Mouse (Mus musculus): Measurements from ENCODE around the gene Hspg2. TPM values are rescaled to one million over a fixed set of nuclear protein-coding genes. Genes with fewer than 3 reads are reported as not detected.

Hspg2 gene
- total RNA-seq, 2 experiments from 2014 or later: 524 to 560 TPM

GRCm38 (mm10) chr4:137497367-137497766 lies 28.8 kb downstream of the Hspg2 start:
- DNase-seq: peak; percentile 72 to 77
- intact Hi-C loops (cut with DNase I): loop anchor here (1.0 kb wide), 1 partner anchor 28 kb away; no protein-coding TSS in a partner anchor

DNA sequence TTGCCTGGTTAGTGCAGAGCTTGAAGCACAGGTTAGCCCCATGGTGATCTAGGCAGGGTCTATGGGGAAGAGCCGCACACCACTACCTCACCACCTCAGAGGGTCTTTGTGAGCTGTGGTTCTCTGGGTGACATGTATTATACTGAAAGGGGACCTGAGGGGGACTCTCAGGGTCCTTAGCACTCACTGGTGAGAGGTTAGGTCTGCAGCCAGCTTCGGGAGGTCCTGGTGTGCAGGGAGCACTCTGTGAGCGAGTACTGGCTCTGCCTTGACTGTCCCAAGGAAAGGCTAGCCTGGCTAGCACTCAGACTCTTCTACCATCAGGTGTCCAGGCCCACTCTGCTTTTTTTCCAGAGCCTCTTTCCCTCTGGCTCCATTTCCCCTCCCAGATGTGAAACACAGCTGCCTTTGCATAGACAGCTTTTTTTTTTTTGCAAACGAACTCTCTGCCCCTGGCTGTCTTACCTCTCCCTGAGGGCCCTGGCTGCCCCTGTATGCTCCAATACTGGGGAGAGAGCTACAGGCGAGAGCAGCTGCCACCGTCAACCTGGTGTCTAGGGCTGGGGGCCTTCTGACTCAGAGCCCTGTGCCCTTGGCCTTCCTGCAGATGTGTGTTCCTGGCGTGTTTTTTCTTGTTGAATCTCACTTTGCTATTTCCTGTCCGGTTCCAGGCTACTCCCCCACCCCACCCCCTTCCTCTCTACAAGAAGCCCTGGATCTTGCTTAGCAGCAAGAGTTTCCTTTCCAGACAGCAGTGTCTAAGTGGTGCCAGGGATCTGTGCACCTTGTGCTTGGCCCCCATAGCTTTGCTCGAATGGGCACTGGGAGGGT lies 29.5 kb downstream of the Hspg2 start:
- DNase-seq: peak; percentile 73 to 76
- intact Hi-C loops (cut with DNase I): loop anchor here (1.0 kb wide), 1 partner anchor 29 kb away; no protein-coding TSS in a partner anchor

GRCm38 (mm10) chr4:137498882-137499583 lies 30.5 kb downstream of the Hspg2 start:
- intact Hi-C loops (cut with DNase I): no loop called here
- no peak for DNase-seq

DNA sequence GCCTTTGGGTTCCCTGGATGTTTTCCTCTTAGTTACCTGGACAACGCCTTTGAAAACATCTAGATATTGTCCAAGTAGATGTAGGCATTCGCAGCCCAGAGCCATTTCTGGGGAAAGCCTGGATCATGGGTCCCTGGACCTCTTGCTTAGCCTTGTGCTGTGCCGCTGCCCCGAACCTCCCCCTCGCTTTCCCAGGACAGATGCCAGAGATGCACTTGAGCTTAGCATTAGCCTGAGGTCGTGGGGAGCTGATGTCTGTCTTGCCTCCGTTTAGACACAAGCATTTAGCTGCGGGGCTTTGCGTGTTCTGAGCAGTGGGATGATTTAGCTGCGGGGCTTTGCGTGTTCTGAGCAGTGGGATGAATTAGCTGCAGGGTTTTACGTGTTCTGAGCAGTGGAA lies 31.6 kb downstream of the Hspg2 start:
- intact Hi-C loops (cut with DNase I): loop anchor here (5.0 kb wide), 1 partner anchor 53 kb away; no protein-coding TSS in a partner anchor
- DNase-seq: no peak

DNA sequence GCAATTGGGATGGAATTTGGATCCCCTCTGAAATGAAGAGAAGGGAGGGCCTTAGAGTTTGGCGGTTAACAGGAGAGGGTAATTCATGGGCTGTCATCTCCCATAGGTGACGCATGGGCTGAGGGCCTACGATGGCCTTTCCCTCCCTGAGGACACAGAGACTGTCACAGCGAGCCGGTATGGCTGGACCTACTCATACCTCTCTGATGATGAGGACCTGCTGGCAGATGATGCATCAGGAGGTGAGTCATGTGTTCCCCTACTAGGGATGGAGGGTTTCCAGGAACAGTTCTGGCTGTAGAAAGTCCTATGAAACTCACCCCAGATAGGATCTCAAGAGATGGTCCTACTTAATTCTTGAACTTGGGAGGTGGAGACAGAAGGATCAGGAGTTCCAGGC lies 32.4 kb downstream of the Hspg2 start:
- peak in 1 of 2 experiments; percentile 60 for DNase-seq
- intact Hi-C loops (cut with DNase I): loop anchor here (5.0 kb wide), 1 partner anchor 54 kb away; no protein-coding TSS in a partner anchor

DNA sequence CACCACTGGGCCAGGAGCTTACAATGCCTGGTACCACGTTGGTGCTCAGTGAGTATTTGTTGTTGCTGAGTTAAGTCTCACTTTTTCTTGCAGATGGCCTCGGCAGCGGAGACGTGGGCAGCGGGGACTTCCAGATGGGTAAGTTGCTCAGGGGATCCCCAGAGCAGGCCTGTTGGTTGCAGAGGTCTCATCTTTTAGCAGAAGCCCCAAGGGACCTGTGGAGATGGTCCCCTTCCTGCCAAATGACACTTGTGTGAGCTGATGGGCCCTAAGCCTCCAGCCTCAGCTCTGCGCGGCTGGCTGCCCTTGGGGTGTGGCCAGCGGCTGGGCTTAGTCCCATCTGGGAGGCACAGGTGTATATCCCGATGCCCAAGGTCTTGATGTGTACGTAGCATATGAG lies 33.6 kb downstream of the Hspg2 start:
- DNase-seq: no peak
- intact Hi-C loops (cut with DNase I): loop anchor here (5.0 kb wide), 1 partner anchor 55 kb away; no protein-coding TSS in a partner anchor

GRCm38 (mm10) chr4:137502801-137503200 lies 34.2 kb downstream of the Hspg2 start:
- intact Hi-C loops (cut with DNase I): loop anchor here (5.0 kb wide), 1 partner anchor 56 kb away; no protein-coding TSS in a partner anchor
- peak in 1 of 2 experiments; percentile 50 for DNase-seq

DNA sequence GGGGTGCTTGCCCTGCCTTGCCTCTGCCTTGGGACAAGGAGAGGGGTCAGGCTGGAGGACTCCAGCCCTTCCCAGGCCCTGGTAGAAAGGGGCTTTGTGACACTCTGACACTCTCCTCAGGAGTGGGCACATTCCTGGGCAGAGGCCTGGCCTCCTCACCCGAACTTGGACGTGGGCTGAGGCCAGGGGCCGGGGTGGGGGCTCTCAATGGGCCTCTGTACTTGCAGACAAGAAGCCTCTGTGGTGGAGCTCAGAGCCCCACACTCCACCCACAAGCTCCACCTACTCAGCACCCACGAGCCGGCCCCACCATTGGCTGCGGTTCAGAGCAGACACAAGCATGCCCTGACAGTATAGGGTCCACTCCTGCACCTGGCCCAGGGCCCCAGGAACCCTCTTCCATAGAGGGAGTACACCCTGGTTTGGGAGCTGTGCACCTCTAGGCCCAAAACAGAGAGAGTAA lies 35.0 kb downstream of the Hspg2 start:
- intact Hi-C loops (cut with DNase I): loop anchor here (5.0 kb wide), 1 partner anchor 56 kb away; no protein-coding TSS in a partner anchor
- DNase-seq: no peak

- no peak for DNase-seq
- intact Hi-C loops (cut with DNase I): no loop called here
Measured at GRCm38 (mm10) chr4:137506629-137507028, 38.1 kb downstream of the Hspg2 start.

DNA sequence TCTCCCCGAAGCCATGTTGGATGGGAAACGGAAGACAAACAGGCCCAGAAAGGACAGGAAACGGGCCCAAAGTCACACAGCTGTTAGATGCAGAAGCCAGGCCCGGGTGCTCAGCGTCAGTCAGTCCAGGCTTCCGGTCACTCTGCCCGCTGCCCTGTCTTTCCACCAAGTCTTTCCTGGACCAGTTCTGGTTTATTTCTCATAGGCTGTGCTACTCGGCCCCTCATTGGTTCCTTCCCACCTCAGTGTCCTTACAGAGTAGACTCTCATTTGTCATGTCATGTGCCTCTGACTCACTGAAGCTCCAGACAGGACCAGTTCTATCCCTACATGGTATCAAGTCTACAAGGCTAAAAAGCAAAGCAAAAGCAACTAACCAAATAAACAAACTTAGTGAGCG lies 41.0 kb downstream of the Hspg2 start:
- DNase-seq: no peak
- intact Hi-C loops (cut with DNase I): no loop called here

DNA sequence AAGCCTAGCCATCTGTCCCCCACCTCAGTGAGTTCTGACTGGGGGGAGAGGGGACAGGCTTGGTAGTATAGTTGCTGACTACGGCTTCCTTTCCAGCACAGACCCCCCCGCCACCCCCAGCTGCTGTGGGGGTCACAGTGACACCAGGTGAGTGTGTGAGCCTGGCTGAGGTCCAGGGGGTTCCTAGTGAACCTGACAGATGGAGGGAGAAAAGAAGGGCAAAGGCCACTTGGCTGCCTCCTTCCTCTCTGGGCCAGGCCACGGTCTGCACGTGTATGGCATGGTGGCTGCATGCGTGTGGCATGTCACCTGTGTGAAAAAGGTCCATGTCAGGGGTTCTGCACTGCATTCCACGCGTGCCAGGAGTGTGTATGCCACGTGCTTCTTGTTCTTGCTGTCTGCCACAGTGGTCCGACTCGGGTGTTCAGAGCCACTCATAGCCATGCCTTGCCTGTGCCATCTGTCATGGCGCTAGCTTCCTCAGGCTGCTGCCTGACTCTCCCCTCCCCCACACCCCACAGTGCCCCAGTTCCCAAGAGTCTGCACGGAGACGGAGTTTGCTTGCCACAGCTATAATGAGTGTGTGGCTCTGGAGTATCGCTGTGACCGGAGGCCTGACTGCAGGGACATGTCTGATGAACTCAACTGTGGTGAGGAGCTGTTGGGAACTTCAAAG lies 41.6 kb downstream of the Hspg2 start:
- intact Hi-C loops (cut with DNase I): no loop called here
- no peak for DNase-seq

- no peak for DNase-seq
- intact Hi-C loops (cut with DNase I): no loop called here
Measured at GRCm38 (mm10) chr4:137512897-137513296, 44.3 kb downstream of the Hspg2 start.

DNA sequence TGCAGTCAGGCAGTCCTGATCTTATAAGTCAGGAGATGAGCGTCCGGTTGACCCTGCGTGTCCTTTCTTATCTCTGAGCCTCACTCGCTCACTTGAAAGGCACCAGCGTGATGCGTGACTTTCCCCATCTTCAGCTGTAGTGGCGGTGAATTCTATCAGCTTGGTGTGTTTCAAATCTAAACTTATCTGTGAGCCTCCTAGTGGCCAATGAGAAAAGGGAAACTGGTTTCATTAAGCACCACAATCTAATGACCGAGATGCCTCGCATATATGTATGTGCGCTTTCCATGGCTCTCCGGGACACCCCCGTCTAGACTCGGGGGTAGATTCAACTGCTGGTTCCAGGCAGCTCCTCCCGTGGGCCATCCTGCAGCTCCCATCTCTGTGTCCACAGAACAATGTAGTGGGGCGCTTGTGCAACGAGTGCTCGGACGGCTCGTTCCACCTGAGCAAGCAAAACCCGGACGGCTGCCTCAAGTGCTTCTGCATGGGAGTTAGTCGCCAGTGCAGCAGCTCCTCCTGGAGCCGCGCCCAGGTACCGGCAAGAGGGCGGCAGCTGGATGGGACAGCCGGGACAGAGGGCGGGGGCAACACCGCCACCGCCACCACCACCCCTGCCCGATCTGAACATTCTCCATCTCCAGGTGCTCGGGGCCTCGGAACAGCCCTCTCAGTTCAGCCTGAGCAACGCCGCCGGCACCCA lies 49.6 kb downstream of the Hspg2 start:
- intact Hi-C loops (cut with DNase I): loop anchor here (1.0 kb wide), 1 partner anchor 75 kb away; no protein-coding TSS in a partner anchor
- no peak for DNase-seq

DNA sequence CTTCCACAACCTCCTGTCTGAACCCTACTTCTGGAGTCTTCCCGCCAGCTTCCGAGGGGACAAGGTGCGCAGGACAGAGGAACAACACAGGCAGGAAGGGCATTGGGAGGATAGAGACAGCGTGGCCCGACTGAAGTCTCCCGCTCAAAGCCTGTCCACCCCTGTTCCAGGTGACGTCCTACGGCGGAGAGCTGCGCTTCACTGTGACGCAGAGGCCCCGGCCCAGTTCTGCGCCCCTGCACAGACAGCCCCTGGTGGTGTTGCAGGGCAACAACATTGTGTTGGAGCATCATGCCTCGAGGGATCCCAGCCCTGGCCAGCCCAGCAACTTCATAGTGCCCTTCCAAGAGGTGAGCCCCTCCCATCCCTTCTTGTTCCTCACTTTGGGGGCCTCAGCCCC lies 50.2 kb downstream of the Hspg2 start:
- intact Hi-C loops (cut with DNase I): loop anchor here (1.0 kb wide), 1 partner anchor 75 kb away; no protein-coding TSS in a partner anchor
- no peak for DNase-seq

- intact Hi-C loops (cut with DNase I): no loop called here
- DNase-seq: no peak
Measured at GRCm38 (mm10) chr4:137520346-137520745, 51.8 kb downstream of the Hspg2 start.

GRCm38 (mm10) chr4:137521966-137522365 lies 53.4 kb downstream of the Hspg2 start:
- intact Hi-C loops (cut with DNase I): loop anchor here (2.0 kb wide), 1 partner anchor 17 kb away; no protein-coding TSS in a partner anchor
- DNase-seq: peak; percentile 55 to 65

- intact Hi-C loops (cut with DNase I): no loop called here
- no peak for DNase-seq
Measured at GRCm38 (mm10) chr4:137525426-137525825, 56.9 kb downstream of the Hspg2 start.

GRCm38 (mm10) chr4:137527368-137527767 lies 58.8 kb downstream of the Hspg2 start:
- intact Hi-C loops (cut with DNase I): no loop called here
- peak in 1 of 2 experiments; percentile 41 for DNase-seq

DNA sequence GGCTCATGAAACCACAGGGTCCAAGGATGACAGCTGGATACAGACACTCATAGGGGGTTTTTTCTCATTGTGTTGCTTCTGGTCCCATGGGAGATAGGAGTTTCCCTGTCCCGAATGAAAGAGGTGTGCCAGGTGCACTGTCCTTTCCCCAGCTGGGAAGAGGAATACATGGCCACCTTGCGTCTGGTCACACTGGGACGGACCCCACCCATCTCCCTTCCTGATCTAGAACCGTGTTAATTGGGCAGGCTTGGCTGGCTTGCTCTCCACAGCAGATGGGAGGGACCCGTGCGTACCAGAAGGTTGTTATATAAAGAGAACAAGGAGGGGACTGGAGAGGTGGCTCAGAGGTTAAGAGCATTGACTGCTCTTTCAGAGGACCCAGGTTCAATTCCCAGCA lies 59.3 kb downstream of the Hspg2 start:
- no peak for DNase-seq
- intact Hi-C loops (cut with DNase I): no loop called here

DNA sequence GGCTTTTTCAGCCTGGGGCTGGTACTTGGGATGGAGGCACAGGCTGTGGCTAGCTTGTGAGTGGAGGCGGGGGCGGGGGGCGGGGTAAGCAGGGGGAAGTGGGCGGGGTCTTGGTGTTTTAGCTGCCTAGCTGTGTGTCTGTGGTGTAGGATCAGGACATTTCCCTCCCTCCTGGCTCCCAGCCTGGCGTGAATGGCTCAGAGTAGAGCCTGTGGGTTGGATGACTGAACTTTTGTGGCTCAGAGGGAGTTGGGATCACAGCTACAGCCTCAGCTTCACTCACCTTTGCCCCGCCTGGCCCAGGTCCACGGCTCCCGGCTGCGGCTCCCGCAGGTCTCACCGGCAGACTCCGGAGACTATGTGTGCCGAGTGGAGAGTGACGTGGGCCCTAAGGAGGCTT lies 71.8 kb downstream of the Hspg2 start:
- intact Hi-C loops (cut with DNase I): no loop called here
- peak; percentile 61 to 63 for DNase-seq
